Mouse (Mus musculus) stomach, postnatal 0 days (tissue): Measurements from ENCODE around the gene 4932438H23Rik.

Experiments used
- CTCF ChIP-seq: IDR thresholded peaks from 2 replicates; pipeline ENCODE4 v1.5.1; 2016; ENCODE audit warnings: antibody characterized with exemption, low read depth, mild to moderate bottlenecking, moderate library complexity
- EP300 ChIP-seq: optimal IDR thresholded peaks from 2 replicates; pipeline ENCODE3; 2016; ENCODE audit warnings: antibody characterized with exemption

DNA sequence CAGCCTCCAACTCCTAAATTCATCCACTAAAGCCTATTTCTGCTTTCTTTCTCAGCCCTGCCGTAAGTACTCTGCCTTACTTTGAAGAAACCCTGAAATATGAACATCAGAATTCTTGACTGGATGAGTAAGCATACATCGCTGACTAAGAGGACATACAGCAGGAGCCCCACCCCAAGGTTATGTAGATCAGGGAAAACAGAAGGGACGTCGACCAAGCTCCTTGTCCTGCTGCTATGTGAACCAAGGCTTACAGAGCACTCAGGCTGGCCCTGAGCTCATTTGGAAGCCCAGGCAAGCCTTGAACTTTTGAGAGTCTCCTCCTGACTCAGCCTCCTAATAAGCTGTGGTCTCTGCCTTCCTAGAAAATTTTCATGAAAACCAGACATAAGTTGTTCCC is 79.2 kb downstream of the 4932438H23Rik start:
- no peak for TF ChIP-seq CTCF
- TF ChIP-seq EP300, result no peak
